Comparison of ENCODE assay signal across 9 mouse cellular contexts in genomic region chr1:164184142-164184870, GRCm38 (mm10). TPM values are rescaled to one million over a fixed set of nuclear protein-coding genes. Genes with fewer than 3 reads are reported as not detected.
DNase-seq lines count a peak whose midpoint lies in the region; ATAC-seq lines count a peak whose summit lies in the region.
"Had no signal": no experiment of that assay in that cellular context is flagged by ENCODE, and none has a peak within 500 bp of the region (broad histone marks: within the 10 kb centered on the region; RNA-seq: fewer than 3 reads in every experiment).

No protein-coding gene starts in this region.

- H3K27me3 ChIP-seq in forebrain, embryonic 11.5 days (ENCODE audit: control insufficient read depth, insufficient read depth, low read length), result no peaks in the 10 kb centered on the region
- H3K27me3 ChIP-seq: liver, embryonic 15.5 days had no signal

- peak; percentile 81 for ATAC-seq in forebrain, embryonic 11.5 days (replicated peaks; ENCODE audit: low FRiP score)
- ATAC-seq in hematopoietic stem cell, adult 5-6 weeks (replicated peaks in 1 of 2; ENCODE audit: insufficient read depth in 1 of 2, low FRiP score in 2 of 2, low TSS enrichment in 1 of 2, low read depth in 1 of 2, poor library complexity in 2 of 2, severe bottlenecking in 2 of 2), result peak; percentile 88 to 90

- H3K4me3 ChIP-seq in forebrain, embryonic 11.5 days (ENCODE audit: low read depth, low read length), result no peak overlapping the region
- H3K4me3 ChIP-seq: liver, embryonic 15.5 days had no signal

- H3K9me3 ChIP-seq in forebrain, embryonic 11.5 days (ENCODE audit: control insufficient read depth, low read length), result no peaks in the 10 kb centered on the region
- H3K9me3 ChIP-seq: liver, embryonic 15.5 days had no signal

- no peak overlapping the region; the same call in 1 of the 2 replicates for H3K9ac ChIP-seq in forebrain, embryonic 11.5 days (ENCODE audit: low read length)
- H3K9ac ChIP-seq: liver, embryonic 15.5 days had no signal

- WGBS in forebrain, embryonic 11.5 days, result 51% methylated on average over 16 of the region's 16 CpGs

- no peaks in the 10 kb centered on the region for H3K36me3 ChIP-seq in forebrain, embryonic 11.5 days (ENCODE audit: control insufficient read depth, insufficient read depth, low read length)
- H3K36me3 ChIP-seq: liver, embryonic 15.5 days had no signal

- H3K4me2 ChIP-seq in forebrain, embryonic 11.5 days (ENCODE audit: low read depth, low read length, severe bottlenecking), result peak overlapping the region; percentile 26; the same call in 1 of the 2 replicates
- H3K4me2 ChIP-seq: liver, embryonic 15.5 days had no signal

- no peak overlapping the region for H3K27ac ChIP-seq in forebrain, embryonic 11.5 days (ENCODE audit: low read depth, low read length)
- H3K27ac ChIP-seq: liver, embryonic 15.5 days had no signal

- peak; percentile 66 for DNase-seq in MEL-GATA-1-ER (ENCODE audit: extremely low read depth, low read depth)
- peak; percentile 38 for DNase-seq in c-Kit-negative CD71-positive TER-119-positive erythroid progenitor cells, embryonic 14.5 days (ENCODE audit: low read depth, low spot score)
- DNase-seq in forebrain, embryonic 11.5 days (ENCODE audit: low spot score), result no peak
- DNase-seq in layer of hippocampus, adult 9-10 months (ENCODE audit: low spot score), result peak; percentile 75
- DNase-seq in lung, postnatal 14 days, result peak; percentile 81
- peak; percentile 62 for DNase-seq in retina, postnatal 7 days (ENCODE audit: low read depth, low spot score)
- no peak for DNase-seq in ovary, postnatal 10 days (ENCODE audit: low spot score)

- no peaks in the 10 kb centered on the region for H3K4me1 ChIP-seq in forebrain, embryonic 11.5 days (replicated peaks; ENCODE audit: control insufficient read depth, insufficient read depth, low read length)
- H3K4me1 ChIP-seq: liver, embryonic 15.5 days had no signal

RNA-seq across cellular contexts. Expression of gene F5, which starts 32.7 kb away (rescaled TPM):
- polyA plus RNA-seq in forebrain, embryonic 11.5 days (2014; fragmentation: Nextera tagmentation; extraction: Ambion mirVana), result 0.19 and 0.43 TPM in 2 replicates
- 1.2 and 5.4 TPM in 2 replicates for total RNA-seq in hematopoietic stem cell, adult 5-6 weeks (2017)

Comparison
In these comparisons a context has a peak if more than half of its experiments do, and no peak if none do; other contexts are left out.
1. DNase-seq: peak in MEL-GATA-1-ER (single experiment), c-Kit-negative CD71-positive TER-119-positive erythroid progenitor cells, embryonic 14.5 days (single experiment), layer of hippocampus, adult 9-10 months (single experiment), lung, postnatal 14 days (single experiment) and retina, postnatal 7 days (single experiment); none in forebrain, embryonic 11.5 days (single experiment) and ovary, postnatal 10 days (single experiment).